Mouse (Mus musculus): ENCODE results near the gene Acta2.

- TF ChIP-seq CTCF (IDR thresholded peaks at IDR 0.05; ENCODE audit: extremely low read depth, insufficient read length, insufficient replicate concordance, low read depth, low read length) (no peak), POLR2A (IDR thresholded peaks at IDR 0.05; ENCODE audit: low read depth, low read length) (no peak)
Measured at GRCm38 (mm10) chr19:34291956-34292355, 36.6 kb upstream of the Acta2 start.
